Mouse (Mus musculus) kidney, adult 2 months (tissue): ENCODE data around the gene Ift43.

Experiments used
- CTCF ChIP-seq: fragments of 200-500 bp; conservative IDR thresholded peaks from 2 replicates; pipeline ENCODE4 v1.5.1; 2011; ENCODE audit warnings: low read depth, mild to moderate bottlenecking, control low read depth, low read length, moderate library complexity, mixed read lengths; ENCODE audit not compliant: insufficient read depth, insufficient read length
- POLR2A ChIP-seq: fragments of 200-500 bp; IDR thresholded peaks from one replicate; pipeline ENCODE4 v1.6.1; 2011; ENCODE audit warnings: low read depth, low read length, control low read depth

DNA sequence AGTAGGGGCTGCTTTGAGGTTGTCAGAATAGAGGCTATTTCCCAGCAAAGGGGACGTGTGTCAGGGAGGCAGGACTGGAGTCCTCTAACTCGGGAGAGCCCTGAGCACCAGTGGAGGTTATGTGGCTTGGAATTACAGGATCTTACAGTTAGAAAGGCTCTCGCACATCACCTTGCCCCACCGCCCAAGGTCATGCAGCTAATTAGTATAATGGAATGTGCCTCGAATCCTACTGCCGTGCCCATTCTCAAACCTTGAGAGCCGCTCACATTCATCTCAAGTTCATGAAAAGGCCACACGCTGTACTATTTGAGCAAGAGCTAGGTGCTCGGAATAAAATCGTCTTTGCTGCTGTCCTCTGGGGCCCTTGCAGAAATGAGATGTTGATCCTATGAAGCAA is 47.4 kb downstream of the Ift43 start:
- TF ChIP-seq POLR2A (no peak), CTCF (no peak)
